Mouse (Mus musculus) neural tube, embryonic 12.5 days (tissue): ENCODE measurements around the gene Cct4. TPM values are rescaled to one million over a fixed set of nuclear protein-coding genes. Genes with fewer than 3 reads are reported as not detected.

ENCODE experiments used
- ATAC-seq: fragments of 200-750 bp; cut with Nextera tagmentation; 2 replicates; pipeline ENCODE4 v1.8.0; 2017; ENCODE audit warnings: low read depth, mild to moderate bottlenecking, moderate TSS enrichment, moderate library complexity; ENCODE audit not compliant: low FRiP score
- H3K27ac ChIP-seq: fragments of 300-500 bp; sonication (generic); 2 replicates; pipeline ENCODE4 v1.5.1; 2016
- H3K27me3 ChIP-seq: fragments of 300-500 bp; sonication (generic); replicated peaks from 2 replicates; pipeline ENCODE4 v1.6.1; 2016; ENCODE audit warnings: mild to moderate bottlenecking
- H3K36me3 ChIP-seq: fragments of 300-500 bp; sonication (generic); 2 replicates; pipeline ENCODE4 v1.6.1; 2016; ENCODE audit warnings: mild to moderate bottlenecking
- H3K4me1 ChIP-seq: fragments of 300-500 bp; sonication (generic); 2 replicates; pipeline ENCODE4 v1.6.1; 2016
- H3K4me2 ChIP-seq: fragments of 300-500 bp; sonication (generic); replicated peaks from 2 replicates; pipeline ENCODE4 v1.6.1; 2016; ENCODE audit warnings: mild to moderate bottlenecking
- H3K4me3 ChIP-seq: fragments of 300-500 bp; sonication (generic); 2 replicates; pipeline ENCODE4 v1.5.1; 2016
- H3K9ac ChIP-seq: fragments of 300-500 bp; sonication (generic); 2 replicates; pipeline ENCODE4 v1.6.1; 2016; ENCODE audit warnings: mild to moderate bottlenecking
- H3K9me3 ChIP-seq: fragments of 300-500 bp; sonication (generic); 2 replicates; pipeline ENCODE4 v1.6.1; 2016; ENCODE audit warnings: mild to moderate bottlenecking
- WGBS: fragments of 180-500 bp; shearing (Covaris S2); methylation state at CpG from one replicate; pipeline ENCODE4 v1.1.7; 2016; 5-methylcytosine and 5-hydroxymethylcytosine counted together
- polyA plus RNA-seq: library from polyadenylated mRNA; unstranded; fragments of >200 nt; fragmentation: Nextera tagmentation; extraction: Ambion mirVana; gene quantifications from 2 replicates; pipeline ENCODE4 v1.2.1, GENCODE M21; 2016

The Cct4 gene
- polyA plus RNA-seq, 1 experiment from 2014 or later, result 347 TPM

GRCm38 (mm10) chr11:22987357-22987756 lies 3.0 kb upstream of the Cct4 start:
- Histone ChIP-seq H3K9ac (no peak overlapping the region), H3K4me3 (no peak overlapping the region), H3K4me2 (no peak overlapping the region), H3K27me3 (no peaks in the 10 kb centered on the region), H3K36me3 (no peaks in the 10 kb centered on the region), H3K27ac (no peak overlapping the region), H3K9me3 (no peaks in the 10 kb centered on the region), H3K4me1 (peaks cover 12% of the 10 kb centered on the region)
- ATAC-seq, result no peak
- WGBS, result 47% methylated on average over 2 of the region's 2 CpGs

GRCm38 (mm10) chr11:22989786-22990185 lies 533 bp upstream of the Cct4 start:
- H3K27ac ChIP-seq, result peak overlapping the region; percentile 86; the same call in 1 of the 2 replicates
- H3K27me3 ChIP-seq, result no peaks in the 10 kb centered on the region
- H3K36me3 ChIP-seq, result peaks cover 10% of the 10 kb centered on the region
- peak; percentile 26 for ATAC-seq
- H3K9me3 ChIP-seq, result no peaks in the 10 kb centered on the region
- WGBS, result 61% methylated on average over 1 of the region's 1 CpGs
- H3K9ac ChIP-seq, result peak overlapping the region; percentile 88; the same call in 1 of the 2 replicates
- H3K4me1 ChIP-seq, result peaks cover 12% of the 10 kb centered on the region
- H3K4me3 ChIP-seq, result peak overlapping the region; percentile 78
- peak overlapping the region; percentile 94 for H3K4me2 ChIP-seq

GRCm38 (mm10) chr11:22991218-22991835 lies 1.0 kb downstream of the Cct4 start:
- Histone ChIP-seq H3K4me2 (peak overlapping the region; percentile 94), H3K36me3 (peaks cover 24% of the 10 kb centered on the region), H3K4me3 (peak overlapping the region; percentile 78), H3K9ac (peak overlapping the region; percentile 88), H3K4me1 (peaks cover 12% of the 10 kb centered on the region), H3K27ac (no peak overlapping the region), H3K9me3 (no peaks in the 10 kb centered on the region), H3K27me3 (no peaks in the 10 kb centered on the region)
- WGBS, result 12% methylated on average over 14 of the region's 14 CpGs
- no peak for ATAC-seq

GRCm38 (mm10) chr11:22994271-22994670 lies 4.0 kb downstream of the Cct4 start:
- peaks cover 40% of the 10 kb centered on the region for H3K36me3 ChIP-seq
- WGBS, result 97% methylated on average over 2 of the region's 2 CpGs

GRCm38 (mm10) chr11:22995461-22995860 lies 5.1 kb downstream of the Cct4 start:
- no peak overlapping the region for H3K4me2 ChIP-seq
- WGBS, result 91% methylated on average over 4 of the region's 4 CpGs
- H3K27me3 ChIP-seq, result no peaks in the 10 kb centered on the region
- H3K27ac ChIP-seq, result no peak overlapping the region
- no peaks in the 10 kb centered on the region for H3K9me3 ChIP-seq
- H3K4me1 ChIP-seq, result peaks cover 12% of the 10 kb centered on the region
- no peak for ATAC-seq
- H3K9ac ChIP-seq, result no peak overlapping the region
- no peak overlapping the region for H3K4me3 ChIP-seq
- peaks cover 52% of the 10 kb centered on the region for H3K36me3 ChIP-seq

More at GRCm38 (mm10) chr11:22994271-22994670, 4.0 kb downstream of the Cct4 start:
- H3K4me2 ChIP-seq, result no peak overlapping the region
- H3K4me3 ChIP-seq, result no peak overlapping the region
- H3K27me3 ChIP-seq, result no peaks in the 10 kb centered on the region
- no peak overlapping the region for H3K9ac ChIP-seq
- ATAC-seq, result no peak
- no peaks in the 10 kb centered on the region for H3K9me3 ChIP-seq
- H3K27ac ChIP-seq, result no peak overlapping the region
- H3K4me1 ChIP-seq, result peaks cover 12% of the 10 kb centered on the region

GRCm38 (mm10) chr11:22998308-22998707 lies 8.0 kb downstream of the Cct4 start:
- H3K36me3 ChIP-seq, result peaks cover 72% of the 10 kb centered on the region
- H3K4me1 ChIP-seq, result no peaks in the 10 kb centered on the region
- H3K27me3 ChIP-seq, result no peaks in the 10 kb centered on the region
- no peak for ATAC-seq
- 81% methylated on average over 1 of the region's 1 CpGs for WGBS
- H3K9me3 ChIP-seq, result no peaks in the 10 kb centered on the region
- H3K9ac ChIP-seq, result no peak overlapping the region
- H3K4me2 ChIP-seq, result no peak overlapping the region
- H3K27ac ChIP-seq, result no peak overlapping the region
- H3K4me3 ChIP-seq, result no peak overlapping the region

- WGBS, result 91% methylated on average over 1 of the region's 1 CpGs
- no peak for ATAC-seq
- H3K9me3 ChIP-seq, result no peaks in the 10 kb centered on the region
Measured at GRCm38 (mm10) chr11:23005276-23005675, 15.0 kb downstream of the Cct4 start.

GRCm38 (mm10) chr11:23007166-23007480 lies 16.8 kb downstream of the Cct4 start:
- H3K4me2 ChIP-seq, result peak overlapping the region; percentile 75
- H3K36me3 ChIP-seq, result peaks cover 18% of the 10 kb centered on the region
- peak overlapping the region; percentile 32 for H3K4me3 ChIP-seq
- ATAC-seq, result peak; percentile 25
- no peaks in the 10 kb centered on the region for H3K9me3 ChIP-seq
- no peaks in the 10 kb centered on the region for H3K4me1 ChIP-seq
- 0 out of 2 replicates have a peak overlapping the region, but pooled peaks have one; percentile 43 for H3K27ac ChIP-seq
- H3K9ac ChIP-seq, result peak overlapping the region; percentile 48
- H3K27me3 ChIP-seq, result no peaks in the 10 kb centered on the region
- 6% methylated on average over 6 of the region's 6 CpGs for WGBS

More at GRCm38 (mm10) chr11:23005276-23005675, 15.0 kb downstream of the Cct4 start:
- Histone ChIP-seq H3K4me1 (no peaks in the 10 kb centered on the region), H3K27me3 (no peaks in the 10 kb centered on the region), H3K27ac (no peak overlapping the region), H3K36me3 (peaks cover 34% of the 10 kb centered on the region), H3K9ac (no peak overlapping the region), H3K4me3 (no peak overlapping the region), H3K4me2 (no peak overlapping the region)

- Histone ChIP-seq H3K27me3 (no peaks in the 10 kb centered on the region), H3K4me1 (no peaks in the 10 kb centered on the region), H3K27ac (peak within 1 kb of the TSS; percentile 77), H3K9ac (peak within 1 kb of the TSS; percentile 73), H3K4me3 (peak within 1 kb of the TSS; percentile 55), H3K9me3 (no peaks in the 10 kb centered on the region), H3K36me3 (peaks cover 13% of the 10 kb centered on the region), H3K4me2 (peak within 1 kb of the TSS; percentile 75)
- under 1% methylated on average over 22 of the region's 22 CpGs for WGBS
- peak; percentile 96 for ATAC-seq
Measured at GRCm38 (mm10) chr11:23007481-23008180, 17.3 kb downstream of the Cct4 start, which contains the start of gene Fam161a. Fam161a (plus strand) TSS chr11:23007531.

- Histone ChIP-seq H3K4me3 (peak overlapping the region; percentile 55), H3K9ac (peak overlapping the region; percentile 73), H3K27me3 (no peaks in the 10 kb centered on the region), H3K9me3 (no peaks in the 10 kb centered on the region), H3K4me1 (no peaks in the 10 kb centered on the region), H3K36me3 (peaks cover 11% of the 10 kb centered on the region), H3K27ac (peak overlapping the region; percentile 77), H3K4me2 (peak overlapping the region; percentile 75)
- WGBS, result under 1% methylated on average over 40 of the region's 40 CpGs
- peak; percentile 98 for ATAC-seq
Measured at GRCm38 (mm10) chr11:23008181-23008823, 18.0 kb downstream of the Cct4 start.

- Histone ChIP-seq H3K36me3 (peaks cover 6% of the 10 kb centered on the region), H3K4me1 (no peaks in the 10 kb centered on the region), H3K9me3 (no peaks in the 10 kb centered on the region), H3K4me2 (peak overlapping the region; percentile 75), H3K4me3 (peak overlapping the region; percentile 55; the same call in 1 of the 2 replicates), H3K27ac (no peak overlapping the region), H3K9ac (peak overlapping the region; percentile 73), H3K27me3 (no peaks in the 10 kb centered on the region)
- ATAC-seq, result no peak
- WGBS, result 41% methylated on average over 4 of the region's 4 CpGs
Measured at GRCm38 (mm10) chr11:23008824-23009200, 18.5 kb downstream of the Cct4 start.

- WGBS, result 88% methylated on average over 1 of the region's 1 CpGs
- Histone ChIP-seq H3K4me2 (no peak overlapping the region), H3K36me3 (no peaks in the 10 kb centered on the region), H3K4me3 (no peak overlapping the region), H3K27me3 (no peaks in the 10 kb centered on the region), H3K9me3 (no peaks in the 10 kb centered on the region), H3K9ac (no peak overlapping the region), H3K4me1 (no peaks in the 10 kb centered on the region), H3K27ac (no peak overlapping the region)
- no peak for ATAC-seq
Measured at GRCm38 (mm10) chr11:23013096-23013495, 22.8 kb downstream of the Cct4 start.
